Mouse (Mus musculus): ENCODE measurements around the gene Arhgap10.

GRCm38 (mm10) chr8:77354189-77354588, 163.6 kb downstream of the Arhgap10 start:
- TF ChIP-seq CTCF (IDR thresholded peaks at IDR 0.05; ENCODE audit: low read depth) (no peak), EP300 (IDR thresholded peaks at IDR 0.05; ENCODE audit: low read depth) (no peak)

All from liver, postnatal 0 days (tissue).